Mouse (Mus musculus) stomach, embryonic 15.5 days (tissue): ENCODE measurements around the gene Pcdh9. TPM values are rescaled to one million over a fixed set of nuclear protein-coding genes. Genes with fewer than 3 reads are reported as not detected.

Source experiments
- ATAC-seq: fragments of 200-750 bp; cut with Nextera tagmentation; 2 replicates; pipeline ENCODE4 v1.8.0; 2017; ENCODE audit warnings: low read depth, moderate number of reproducible peaks, moderate TSS enrichment; ENCODE audit not compliant: insufficient read depth, low FRiP score
- H3K27ac ChIP-seq: fragments of 300-500 bp; sonication (generic); 2 replicates; pipeline ENCODE4 v1.5.1; 2015; ENCODE audit warnings: mild to moderate bottlenecking, inconsistent platforms
- H3K27me3 ChIP-seq: fragments of 300-500 bp; sonication (generic); replicated peaks from 2 replicates; pipeline ENCODE4 v1.6.1; 2015; ENCODE audit warnings: inconsistent platforms
- H3K36me3 ChIP-seq: fragments of 300-500 bp; sonication (generic); 2 replicates; pipeline ENCODE4 v1.6.1; 2015; ENCODE audit warnings: inconsistent platforms
- H3K4me1 ChIP-seq: fragments of 300-500 bp; sonication (generic); 2 replicates; pipeline ENCODE4 v1.6.1; 2015; ENCODE audit warnings: inconsistent platforms
- H3K4me2 ChIP-seq: fragments of 300-500 bp; sonication (generic); 2 replicates; pipeline ENCODE4 v1.6.1; 2015; ENCODE audit warnings: mild to moderate bottlenecking, inconsistent platforms
- H3K4me3 ChIP-seq: fragments of 300-500 bp; sonication (generic); replicated peaks from 2 replicates; pipeline ENCODE4 v1.5.1; 2015; ENCODE audit warnings: inconsistent platforms
- H3K9ac ChIP-seq: fragments of 300-500 bp; sonication (generic); 2 replicates; pipeline ENCODE4 v1.6.1; 2015; ENCODE audit warnings: inconsistent platforms
- H3K9me3 ChIP-seq: fragments of 300-500 bp; sonication (generic); 2 replicates; pipeline ENCODE4 v1.6.1; 2016; ENCODE audit warnings: inconsistent platforms
- WGBS: fragments of 180-500 bp; shearing (Covaris S2); methylation state at CpG from one replicate; pipeline ENCODE4 v1.1.7; 2015; 5-methylcytosine and 5-hydroxymethylcytosine counted together
- polyA plus RNA-seq: library from polyadenylated mRNA; unstranded; fragments of >200 nt; fragmentation: Nextera tagmentation; extraction: Ambion mirVana; gene quantifications from 2 replicates; pipeline ENCODE4 v1.2.1, GENCODE M21; 2015

Gene Pcdh9
- polyA plus RNA-seq, 1 experiment from 2014 or later = 21.8 TPM

DNA sequence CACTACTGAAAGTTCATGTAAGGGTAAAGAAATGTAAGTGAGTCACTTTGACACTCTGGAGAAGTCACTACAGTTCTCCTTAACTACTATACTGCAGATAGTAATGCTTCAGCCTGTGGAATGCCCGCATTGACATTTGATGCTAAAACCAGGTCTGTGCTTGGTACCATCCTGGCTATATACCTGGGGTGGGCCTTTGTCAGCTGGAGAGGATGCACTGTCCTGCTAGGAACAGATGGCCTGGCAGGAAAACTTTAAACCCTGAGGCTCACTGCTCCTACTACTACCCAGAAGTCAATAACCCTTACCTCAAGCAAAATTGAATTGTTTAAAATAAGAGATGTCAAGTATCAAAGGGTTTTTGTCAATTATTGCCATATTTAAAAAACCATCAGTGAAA lies 14.5 kb downstream of the Pcdh9 start:
- 100% methylated on average over 1 of the region's 1 CpGs for WGBS
- no peak for ATAC-seq

DNA sequence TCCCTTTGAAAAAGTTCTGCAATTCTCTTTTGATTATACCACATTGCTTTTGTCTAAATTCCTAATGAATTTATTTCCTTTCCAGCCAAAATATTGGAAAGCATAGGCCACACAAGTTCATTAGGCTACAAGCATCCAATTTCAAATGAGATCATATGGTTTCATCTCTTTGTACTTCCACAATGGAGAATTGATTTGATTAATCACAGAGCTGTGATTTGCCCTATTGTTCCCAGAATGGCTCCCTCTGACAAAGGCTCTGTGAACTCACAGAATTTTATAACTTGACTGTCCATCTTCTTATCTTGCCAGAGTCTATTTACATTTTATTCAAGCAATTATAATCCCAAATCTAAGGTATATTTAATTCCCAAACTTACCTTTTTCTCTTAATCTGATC lies 22.3 kb downstream of the Pcdh9 start:
- no peak for ATAC-seq
- no peak overlapping the region for H3K4me3 ChIP-seq
- H3K27ac ChIP-seq = no peak overlapping the region
- no peaks in the 10 kb centered on the region for H3K27me3 ChIP-seq
- H3K9me3 ChIP-seq = no peaks in the 10 kb centered on the region
- no peaks in the 10 kb centered on the region for H3K36me3 ChIP-seq
- H3K4me1 ChIP-seq = no peaks in the 10 kb centered on the region
- no peak overlapping the region for H3K4me2 ChIP-seq
- no peak overlapping the region for H3K9ac ChIP-seq

More for the DNA sequence above, 14.5 kb downstream of the Pcdh9 start:
- Histone ChIP-seq H3K27me3 (no peaks in the 10 kb centered on the region), H3K4me2 (no peak overlapping the region), H3K27ac (no peak overlapping the region), H3K9ac (no peak overlapping the region), H3K9me3 (no peaks in the 10 kb centered on the region), H3K4me3 (no peak overlapping the region), H3K36me3 (no peaks in the 10 kb centered on the region), H3K4me1 (no peaks in the 10 kb centered on the region)

DNA sequence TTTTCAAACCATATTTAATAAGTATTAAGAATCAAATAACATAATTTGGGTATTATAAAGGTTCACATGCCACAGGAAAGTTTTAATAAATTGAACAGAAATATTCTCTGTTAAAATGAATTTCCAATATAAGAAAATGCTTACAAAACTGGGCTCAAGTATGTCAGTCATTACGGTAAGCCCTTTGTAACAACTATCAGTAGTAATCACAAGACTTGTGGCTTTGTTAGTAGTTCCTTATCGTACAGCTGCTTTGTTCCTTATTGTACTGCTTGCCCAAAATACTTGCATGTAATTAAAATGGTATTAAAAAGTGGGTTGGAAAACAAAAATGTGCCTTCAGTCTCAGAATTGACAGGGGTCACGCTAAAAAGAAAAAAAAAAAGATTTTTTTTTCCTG lies 32.4 kb downstream of the Pcdh9 start:
- Histone ChIP-seq H3K4me1 (no peaks in the 10 kb centered on the region), H3K4me3 (no peak overlapping the region), H3K9me3 (no peaks in the 10 kb centered on the region), H3K27me3 (no peaks in the 10 kb centered on the region), H3K36me3 (no peaks in the 10 kb centered on the region), H3K27ac (no peak overlapping the region), H3K9ac (no peak overlapping the region), H3K4me2 (no peak overlapping the region)
- WGBS = 84% methylated on average over 3 of the region's 3 CpGs
- no peak for ATAC-seq

DNA sequence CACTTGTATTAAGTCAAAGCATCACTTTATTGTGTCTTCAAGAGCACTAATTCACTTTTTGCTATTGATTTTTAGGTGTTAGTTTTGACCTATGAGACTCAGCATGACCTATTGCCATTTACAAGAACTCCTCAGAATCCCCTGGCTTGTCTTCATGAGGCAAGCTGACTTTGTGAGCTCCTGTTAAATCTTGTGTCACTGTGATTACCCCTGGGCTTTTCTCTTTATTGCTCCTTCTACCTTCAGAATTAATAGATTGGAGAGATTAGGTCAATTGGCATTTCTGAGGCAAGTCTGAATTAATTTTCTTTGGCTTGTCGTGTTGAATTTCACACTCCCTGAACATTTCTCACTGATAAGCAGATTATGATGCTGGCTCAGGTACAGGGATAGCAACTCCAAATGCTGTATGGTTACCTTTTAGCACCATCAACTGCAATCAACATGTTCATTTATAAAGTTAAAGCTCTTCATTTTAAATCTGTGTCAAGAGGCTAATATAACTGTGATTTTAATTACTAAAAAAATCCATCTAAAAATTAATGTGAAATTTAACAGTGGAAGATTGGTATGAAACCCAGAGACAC lies 44.3 kb downstream of the Pcdh9 start:
- no peaks in the 10 kb centered on the region for H3K36me3 ChIP-seq
- H3K27me3 ChIP-seq = no peaks in the 10 kb centered on the region
- H3K27ac ChIP-seq = no peak overlapping the region
- H3K4me1 ChIP-seq = no peaks in the 10 kb centered on the region
- no peak overlapping the region for H3K4me2 ChIP-seq
- 53% methylated on average over 1 of the region's 1 CpGs for WGBS
- no peak overlapping the region for H3K9ac ChIP-seq
- ATAC-seq = no peak
- no peak overlapping the region for H3K4me3 ChIP-seq
- no peaks in the 10 kb centered on the region for H3K9me3 ChIP-seq

DNA sequence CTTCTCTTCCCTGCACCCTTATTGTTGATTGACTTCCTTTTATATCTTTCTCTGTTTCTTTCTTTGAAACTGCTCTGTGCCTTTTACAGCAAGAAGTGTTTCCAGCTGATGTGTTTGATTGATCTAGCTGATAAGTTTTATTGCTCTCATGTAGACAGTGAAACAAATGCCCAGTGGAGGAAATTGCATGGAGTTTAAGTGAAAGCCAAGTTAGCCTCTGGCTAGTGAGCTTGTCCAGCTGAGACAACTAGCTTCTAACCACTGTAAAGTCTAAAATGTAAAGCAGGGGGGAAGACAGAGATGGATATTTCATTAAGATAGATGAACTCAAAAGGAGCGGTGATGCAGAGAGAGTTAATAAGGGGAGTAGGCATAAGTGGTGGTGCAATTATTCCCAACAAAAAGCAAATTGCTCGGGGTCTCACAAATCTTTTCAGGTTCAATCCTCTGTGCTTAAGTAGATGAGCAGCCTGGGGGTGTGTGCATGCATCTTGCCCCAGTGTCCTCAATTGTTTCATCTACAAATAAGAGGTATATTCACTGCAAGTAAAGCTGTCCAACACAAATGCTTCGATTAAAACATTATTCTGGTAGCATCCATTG lies 47.7 kb downstream of the Pcdh9 start:
- no peaks in the 10 kb centered on the region for H3K9me3 ChIP-seq
- no peaks in the 10 kb centered on the region for H3K36me3 ChIP-seq
- no peak for ATAC-seq
- no peaks in the 10 kb centered on the region for H3K27me3 ChIP-seq
- H3K4me3 ChIP-seq = no peak overlapping the region
- H3K9ac ChIP-seq = no peak overlapping the region
- no peak overlapping the region for H3K27ac ChIP-seq
- no peaks in the 10 kb centered on the region for H3K4me1 ChIP-seq
- WGBS = 75% methylated on average over 3 of the region's 3 CpGs
- no peak overlapping the region for H3K4me2 ChIP-seq

DNA sequence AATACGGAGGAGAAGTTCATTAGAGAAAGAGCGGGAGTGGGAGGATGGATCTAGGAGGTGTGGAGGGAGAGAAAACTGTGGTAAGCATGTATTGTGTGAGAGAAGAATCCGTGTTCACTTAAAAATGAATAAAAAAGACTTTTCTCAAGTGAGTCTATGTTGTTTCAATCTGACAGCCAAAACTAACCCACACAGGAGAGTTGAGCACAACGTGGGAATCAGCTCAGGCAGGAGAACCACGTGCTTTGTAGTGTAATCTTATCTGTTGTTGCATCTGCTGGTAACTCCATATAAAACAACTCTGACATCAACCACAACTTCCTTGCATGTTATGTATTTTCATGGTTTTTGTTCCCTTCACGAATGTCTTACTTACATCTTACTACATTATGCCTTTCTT lies 58.0 kb downstream of the Pcdh9 start:
- H3K27ac ChIP-seq = no peak overlapping the region
- no peak overlapping the region for H3K4me2 ChIP-seq
- 85% methylated on average over 6 of the region's 6 CpGs for WGBS
- H3K4me3 ChIP-seq = no peak overlapping the region
- H3K36me3 ChIP-seq = no peaks in the 10 kb centered on the region
- H3K27me3 ChIP-seq = no peaks in the 10 kb centered on the region
- no peak overlapping the region for H3K9ac ChIP-seq
- H3K4me1 ChIP-seq = no peaks in the 10 kb centered on the region
- no peak for ATAC-seq
- H3K9me3 ChIP-seq = no peaks in the 10 kb centered on the region

DNA sequence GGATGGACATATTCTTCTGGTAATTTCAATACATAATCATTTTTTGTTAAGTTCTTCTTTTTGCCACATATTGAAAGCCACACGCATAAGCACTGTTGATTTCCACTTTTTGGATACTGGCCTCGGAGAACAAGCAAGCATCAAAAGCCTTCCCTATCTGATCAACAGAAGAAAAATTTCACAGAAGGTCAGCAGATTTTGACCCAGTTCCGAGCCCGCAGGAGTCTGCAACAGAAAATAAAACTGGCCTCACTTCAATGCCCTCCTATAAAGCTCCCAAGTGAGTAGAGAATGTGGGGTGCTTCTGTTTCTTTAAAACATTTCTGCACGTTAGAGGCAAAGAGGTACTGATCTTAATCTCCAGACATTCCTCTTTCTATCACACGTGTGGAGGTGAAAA lies 63.3 kb downstream of the Pcdh9 start:
- 46% methylated on average over 6 of the region's 6 CpGs for WGBS
- H3K36me3 ChIP-seq = no peaks in the 10 kb centered on the region
- no peaks in the 10 kb centered on the region for H3K27me3 ChIP-seq
- ATAC-seq = no peak
- H3K4me2 ChIP-seq = no peak overlapping the region
- no peak overlapping the region for H3K27ac ChIP-seq
- H3K4me3 ChIP-seq = no peak overlapping the region
- no peaks in the 10 kb centered on the region for H3K4me1 ChIP-seq
- no peak overlapping the region for H3K9ac ChIP-seq
- no peaks in the 10 kb centered on the region for H3K9me3 ChIP-seq

DNA sequence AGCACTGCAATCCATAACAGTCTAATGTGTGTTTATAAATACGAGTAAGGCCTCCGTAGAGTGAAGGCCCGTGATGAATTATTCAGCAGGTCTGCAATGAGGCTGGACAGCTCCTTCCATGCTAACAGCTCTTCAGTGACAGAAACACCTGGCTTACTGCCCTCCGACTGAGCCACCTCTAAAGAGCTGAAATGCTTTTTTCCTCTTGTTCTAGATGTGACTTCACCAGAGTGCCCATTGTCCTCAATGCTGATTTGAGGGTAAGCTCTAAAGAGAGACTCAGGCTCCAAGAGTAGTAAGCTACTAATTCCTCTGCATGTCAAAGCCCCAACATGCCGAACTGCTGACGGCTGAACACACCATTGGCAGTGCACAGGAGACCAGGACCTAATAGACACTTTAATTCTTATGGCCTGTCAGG lies 64.4 kb downstream of the Pcdh9 start:
- 41% methylated on average over 6 of the region's 6 CpGs for WGBS
- no peaks in the 10 kb centered on the region for H3K4me1 ChIP-seq
- no peak overlapping the region for H3K4me2 ChIP-seq
- H3K9me3 ChIP-seq = no peaks in the 10 kb centered on the region
- ATAC-seq = no peak
- no peaks in the 10 kb centered on the region for H3K36me3 ChIP-seq
- no peak overlapping the region for H3K9ac ChIP-seq
- no peaks in the 10 kb centered on the region for H3K27me3 ChIP-seq
- no peak overlapping the region for H3K27ac ChIP-seq
- H3K4me3 ChIP-seq = no peak overlapping the region

DNA sequence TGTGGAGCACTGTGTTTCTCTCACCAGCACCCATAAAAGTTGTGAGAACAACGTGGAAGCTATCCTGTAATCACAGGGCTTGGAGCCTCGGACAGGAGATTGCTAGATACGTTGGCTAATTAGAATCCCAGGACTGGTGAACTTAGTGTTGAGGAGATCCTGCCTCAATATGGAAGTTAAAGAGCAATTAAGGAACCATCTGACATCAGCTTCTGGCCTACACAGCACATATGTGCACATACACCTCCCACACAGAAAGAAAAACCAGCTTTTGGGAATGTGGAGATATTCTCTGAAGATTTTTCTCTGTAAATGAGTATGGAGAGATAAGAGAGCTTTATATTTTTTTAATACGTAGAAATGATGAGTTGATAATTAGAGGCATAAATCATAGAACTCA lies 71.6 kb downstream of the Pcdh9 start:
- ATAC-seq = no peak

DNA sequence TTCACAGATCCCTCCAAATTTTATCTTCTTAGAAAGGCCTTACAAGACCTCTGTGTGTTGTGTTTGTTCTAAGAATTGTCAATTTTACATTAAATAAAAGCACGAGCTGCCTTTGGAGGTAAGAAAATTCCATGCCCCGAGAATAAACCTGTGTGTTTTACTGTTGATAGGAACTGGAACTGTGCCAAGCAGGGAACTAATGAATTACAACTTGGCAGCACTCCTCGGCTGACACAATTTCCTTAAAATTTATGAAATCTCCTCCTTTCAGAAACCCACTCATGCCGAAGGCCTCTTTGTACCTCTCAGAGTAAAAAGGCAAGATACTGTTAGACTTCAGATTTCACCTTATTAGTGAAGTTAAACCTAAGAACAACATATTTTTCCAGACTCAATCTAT lies 72.9 kb downstream of the Pcdh9 start:
- ATAC-seq = no peak
- no peaks in the 10 kb centered on the region for H3K27me3 ChIP-seq
- H3K4me1 ChIP-seq = no peaks in the 10 kb centered on the region
- no peaks in the 10 kb centered on the region for H3K9me3 ChIP-seq
- H3K4me3 ChIP-seq = no peak overlapping the region
- no peak overlapping the region for H3K27ac ChIP-seq
- H3K4me2 ChIP-seq = no peak overlapping the region
- no peaks in the 10 kb centered on the region for H3K36me3 ChIP-seq
- H3K9ac ChIP-seq = no peak overlapping the region
- 16% methylated on average over 4 of the region's 4 CpGs for WGBS

More for the DNA sequence above, 71.6 kb downstream of the Pcdh9 start:
- no peak overlapping the region for H3K4me3 ChIP-seq
- H3K27ac ChIP-seq = no peak overlapping the region
- WGBS = 82% methylated on average over 4 of the region's 4 CpGs
- no peak overlapping the region for H3K4me2 ChIP-seq
- no peaks in the 10 kb centered on the region for H3K36me3 ChIP-seq
- no peaks in the 10 kb centered on the region for H3K4me1 ChIP-seq
- no peaks in the 10 kb centered on the region for H3K9me3 ChIP-seq
- H3K27me3 ChIP-seq = no peaks in the 10 kb centered on the region
- H3K9ac ChIP-seq = no peak overlapping the region

DNA sequence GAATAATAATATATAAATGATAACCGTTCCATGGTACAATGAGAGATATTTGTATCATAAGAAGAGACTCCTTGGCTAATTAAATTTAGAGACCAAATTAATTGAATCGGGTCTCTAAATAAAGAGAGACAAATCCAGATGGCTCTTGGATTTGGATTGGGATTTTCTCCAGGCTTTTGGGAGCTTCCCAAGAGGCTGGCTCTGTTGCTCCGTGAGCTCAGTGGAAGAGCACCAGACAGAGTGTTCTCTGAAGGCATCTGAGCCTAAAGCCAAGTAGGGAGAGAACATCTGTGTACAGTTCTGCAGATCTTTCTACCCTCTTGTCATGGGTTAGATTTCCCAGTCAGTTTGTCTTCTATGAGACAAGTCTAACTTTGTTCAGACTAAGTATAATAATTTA lies 95.9 kb downstream of the Pcdh9 start:
- Histone ChIP-seq H3K36me3 (no peaks in the 10 kb centered on the region), H3K27ac (no peak overlapping the region), H3K9me3 (no peaks in the 10 kb centered on the region), H3K4me1 (no peaks in the 10 kb centered on the region), H3K9ac (no peak overlapping the region), H3K27me3 (no peaks in the 10 kb centered on the region), H3K4me3 (no peak overlapping the region), H3K4me2 (no peak overlapping the region)
- no peak for ATAC-seq
- 86% methylated on average over 3 of the region's 3 CpGs for WGBS

DNA sequence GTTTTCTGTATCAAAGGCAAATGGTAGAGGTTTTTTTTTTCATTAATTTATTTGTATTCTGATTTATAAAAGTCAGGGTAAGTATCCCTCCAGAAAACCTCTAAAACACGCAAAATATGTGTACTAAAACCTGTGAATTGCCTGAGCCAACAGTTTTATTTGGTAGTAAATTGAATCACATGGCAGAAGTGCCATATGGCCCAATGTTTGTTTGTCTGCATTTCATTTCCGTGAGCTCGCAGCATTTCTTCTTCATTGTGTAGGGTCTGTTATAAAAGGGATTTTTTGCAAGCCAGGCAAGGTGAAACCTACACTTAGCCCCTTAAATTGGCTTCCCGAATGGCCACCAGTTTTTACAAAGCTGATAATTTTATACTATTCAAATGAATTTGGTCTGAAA lies 104.2 kb downstream of the Pcdh9 start:
- no peak overlapping the region for H3K4me2 ChIP-seq
- no peaks in the 10 kb centered on the region for H3K27me3 ChIP-seq
- no peak overlapping the region for H3K9ac ChIP-seq
- no peaks in the 10 kb centered on the region for H3K9me3 ChIP-seq
- no peaks in the 10 kb centered on the region for H3K4me1 ChIP-seq
- ATAC-seq = no peak
- H3K36me3 ChIP-seq = no peaks in the 10 kb centered on the region
- WGBS = 75% methylated on average over 4 of the region's 4 CpGs
- H3K27ac ChIP-seq = no peak overlapping the region
- no peak overlapping the region for H3K4me3 ChIP-seq

DNA sequence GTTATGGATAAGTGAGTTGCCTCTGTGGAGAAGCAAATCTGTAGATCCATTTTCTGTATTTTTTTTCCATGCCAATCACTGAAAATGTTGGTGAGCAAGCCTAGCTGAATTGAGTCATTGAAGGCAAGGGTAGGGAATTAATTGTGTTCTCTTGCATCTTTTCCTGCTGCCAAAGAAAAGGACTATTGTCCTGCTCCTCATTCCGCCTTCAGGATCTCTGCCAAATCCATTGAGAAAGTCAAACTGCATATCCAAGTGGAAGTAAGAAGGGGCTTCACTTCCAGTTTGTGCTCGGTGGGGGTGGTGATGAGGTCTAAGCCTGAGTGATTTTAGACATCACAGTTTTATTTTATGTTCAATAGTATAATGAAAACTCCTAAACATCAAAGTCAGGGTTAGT lies 105.4 kb downstream of the Pcdh9 start:
- Histone ChIP-seq H3K36me3 (no peaks in the 10 kb centered on the region), H3K9ac (no peak overlapping the region), H3K27me3 (no peaks in the 10 kb centered on the region), H3K4me3 (no peak overlapping the region), H3K27ac (no peak overlapping the region), H3K4me2 (no peak overlapping the region), H3K4me1 (no peaks in the 10 kb centered on the region), H3K9me3 (no peaks in the 10 kb centered on the region)
- ATAC-seq = no peak
- WGBS = 69% methylated on average over 2 of the region's 2 CpGs
